Comparison of ENCODE assay signal across 19 mouse cellular contexts in the genomic region with DNA sequence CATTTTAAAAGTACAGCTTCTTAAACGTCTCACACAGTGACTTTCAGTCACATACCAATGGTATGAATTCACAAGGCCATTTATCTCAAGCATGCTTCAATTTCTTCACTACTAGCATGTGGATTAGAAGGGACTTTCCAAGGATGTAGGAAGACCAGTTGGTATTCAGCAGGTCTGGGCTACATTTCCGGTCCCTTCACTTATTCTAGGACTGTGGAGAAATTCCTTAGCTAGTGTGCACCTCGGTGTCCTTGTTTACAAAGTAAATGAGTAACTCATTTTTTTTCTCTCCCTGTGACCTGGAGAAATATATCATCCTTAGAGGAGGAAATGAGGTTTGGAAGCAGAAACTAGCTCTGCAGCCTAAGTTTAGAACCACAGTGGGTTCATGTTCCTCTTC.
A peak's percentile ranks its signal among the peaks of the same experiment; 100 is the strongest.
DNase-seq lines count a peak whose midpoint lies in the region; ATAC-seq and TF ChIP-seq lines count a peak whose summit lies in the region.
"Had no signal": no experiment of that assay in that cellular context is flagged by ENCODE, and none has a peak within 500 bp of the region (broad histone marks: within the 10 kb centered on the region; RNA-seq: fewer than 3 reads in every experiment).

No protein-coding gene starts in this region.

- no peak for TF ChIP-seq POLR2A in heart, adult 2 months (IDR thresholded peaks at IDR 0.05; ENCODE audit: insufficient read depth, low read depth, low read length)

- POLR2A ChIA-PET in Patski (lab: Charles Lee), result interaction anchor here (0.5 to 4.3 kb wide), 8 partner anchors 16 to 77 kb away, joined by 3 to 46 read pairs (median 4); no protein-coding TSS in a partner anchor

- no peak for TF ChIP-seq EP300 in heart, adult 2 months (IDR thresholded peaks at IDR 0.05; ENCODE audit: insufficient read depth, low read depth, low read length)

- no peak for TF ChIP-seq CTCF in heart, adult 2 months (IDR thresholded peaks at IDR 0.05)
- no peak for TF ChIP-seq CTCF in Patski (IDR thresholded peaks at IDR 0.05)
- no peak for TF ChIP-seq CTCF in forebrain, postnatal 0 days (IDR thresholded peaks at IDR 0.05; ENCODE audit: low read depth)

- H3K4me1 ChIP-seq in heart, embryonic 13.5 days, result peaks cover 47% of the 10 kb centered on the region
- peaks cover 1% of the 10 kb centered on the region for H3K4me1 ChIP-seq in heart, adult 2 months (ENCODE audit: control insufficient read depth, insufficient read depth, low read length)
- peaks cover 29% of the 10 kb centered on the region for H3K4me1 ChIP-seq in kidney, embryonic 14.5 days (ENCODE audit: control insufficient read depth, insufficient read depth, low read length)
- H3K4me1 ChIP-seq in limb, embryonic 10.5 days, result peaks cover 46% of the 10 kb centered on the region
- no peaks in the 10 kb centered on the region for H3K4me1 ChIP-seq in forebrain, postnatal 0 days (ENCODE audit: insufficient read depth)

- H3K9me3 ChIP-seq in heart, embryonic 13.5 days, result no peaks in the 10 kb centered on the region
- H3K9me3 ChIP-seq in kidney, embryonic 14.5 days (ENCODE audit: control insufficient read depth, low read length), result no peaks in the 10 kb centered on the region
- no peaks in the 10 kb centered on the region for H3K9me3 ChIP-seq in limb, embryonic 10.5 days (replicated peaks)
- no peaks in the 10 kb centered on the region for H3K9me3 ChIP-seq in forebrain, postnatal 0 days (ENCODE audit: low read length)
- H3K9me3 ChIP-seq: hindbrain, embryonic 12.5 days; limb, embryonic 15.5 days had no signal

- H3K79me2 ChIP-seq in heart, adult 2 months (replicated peaks; ENCODE audit: control insufficient read depth, insufficient read depth, low read length), result 0 out of 2 replicates have a peak, but pooled peaks cover 1% of the 10 kb centered on the region

- no peaks in the 10 kb centered on the region for H3K36me3 ChIP-seq in heart, embryonic 13.5 days
- peaks cover 2% of the 10 kb centered on the region; the same call in 1 of the 2 replicates for H3K36me3 ChIP-seq in heart, adult 2 months (ENCODE audit: control insufficient read depth, insufficient read depth, low read length)
- H3K36me3 ChIP-seq in kidney, embryonic 14.5 days (ENCODE audit: control insufficient read depth, insufficient read depth, low read length), result no peaks in the 10 kb centered on the region
- H3K36me3 ChIP-seq in limb, embryonic 10.5 days, result no peaks in the 10 kb centered on the region
- H3K36me3 ChIP-seq in forebrain, postnatal 0 days (ENCODE audit: insufficient read depth), result no peaks in the 10 kb centered on the region
- H3K36me3 ChIP-seq: hindbrain, embryonic 12.5 days; limb, embryonic 15.5 days had no signal

- peak overlapping the region; percentile 68 for H3K4me2 ChIP-seq in heart, embryonic 13.5 days
- no peak overlapping the region for H3K4me2 ChIP-seq in kidney, embryonic 14.5 days (replicated peaks; ENCODE audit: low read depth, low read length)
- no peak overlapping the region for H3K4me2 ChIP-seq in forebrain, postnatal 0 days (ENCODE audit: low read depth)
- H3K4me2 ChIP-seq: hindbrain, embryonic 12.5 days; limb, embryonic 15.5 days had no signal

- ATAC-seq in heart, embryonic 13.5 days (ENCODE audit: extremely low read depth, insufficient number of reproducible peaks, low FRiP score, low TSS enrichment), result no peak
- no peak for ATAC-seq in kidney, embryonic 14.5 days (ENCODE audit: low FRiP score, low TSS enrichment)
- ATAC-seq in Patski, result peak; percentile 85
- ATAC-seq in forebrain, postnatal 0 days, result no peak
- ATAC-seq: inflammation-experienced regulatory T-cells, adult 6 months had no signal

- DNase-seq in heart, adult 2 months, result no peak
- peak; percentile 23 to 61 for DNase-seq in kidney, adult 8-10 months
- peak; percentile 90 for DNase-seq in Patski (ENCODE audit: low read depth, low spot score)
- DNase-seq in limb, embryonic 10.5 days (ENCODE audit: low spot score), result no peak
- DNase-seq in forebrain, postnatal 0 days, result no peak
- DNase-seq in Muller cell, postnatal 12 days (ENCODE audit: inconsistent ontology term), result no peak
- DNase-seq: adrenal gland, postnatal 25 days; B cell, adult 2 months; gastrocnemius, adult 2 months; midbrain, embryonic 14.5 days; retina, postnatal 1 day; right cerebral cortex, postnatal 4 days; thymus, adult 2 months had no signal

- CTCF ChIA-PET in Patski (lab: Charles Lee), result interaction anchor here (0.8 to 7.1 kb wide), 20 partner anchors 9 to 253 kb away, joined by 3 to 92 read pairs (median 4); no protein-coding TSS in a partner anchor

- WGBS in heart, embryonic 13.5 days, result 30% methylated on average over 3 of the region's 3 CpGs
- WGBS in heart, adult 2 months, result 23% methylated on average over 3 of the region's 3 CpGs
- WGBS in kidney, embryonic 14.5 days, result 21% methylated on average over 3 of the region's 3 CpGs
- 61% methylated on average over 3 of the region's 3 CpGs for WGBS in limb, embryonic 10.5 days
- 78% methylated on average over 3 of the region's 3 CpGs for WGBS in forebrain, postnatal 0 days

- peak overlapping the region; percentile 44; the same call in 1 of the 2 replicates for H3K9ac ChIP-seq in heart, embryonic 13.5 days
- no peak overlapping the region for H3K9ac ChIP-seq in heart, adult 2 months (ENCODE audit: low read depth, low read length)
- no peak overlapping the region for H3K9ac ChIP-seq in kidney, embryonic 14.5 days (ENCODE audit: low read depth, low read length)
- H3K9ac ChIP-seq in forebrain, postnatal 0 days, result no peak overlapping the region
- H3K9ac ChIP-seq: hindbrain, embryonic 12.5 days; limb, embryonic 15.5 days had no signal

- H3K27me3 ChIP-seq in heart, embryonic 13.5 days (replicated peaks), result no peaks in the 10 kb centered on the region
- H3K27me3 ChIP-seq in heart, adult 2 months (ENCODE audit: control insufficient read depth, insufficient read depth, low read length), result no peaks in the 10 kb centered on the region
- no peaks in the 10 kb centered on the region for H3K27me3 ChIP-seq in kidney, embryonic 14.5 days (ENCODE audit: control insufficient read depth, insufficient read depth, low read length)
- H3K27me3 ChIP-seq in Patski, result no peaks in the 10 kb centered on the region
- H3K27me3 ChIP-seq in limb, embryonic 10.5 days (ENCODE audit: low read depth, poor library complexity, severe bottlenecking), result no peaks in the 10 kb centered on the region
- H3K27me3 ChIP-seq in forebrain, postnatal 0 days (ENCODE audit: insufficient read depth, low read length), result no peaks in the 10 kb centered on the region
- H3K27me3 ChIP-seq: limb, embryonic 15.5 days had no signal

- peak overlapping the region; percentile 59 for H3K27ac ChIP-seq in heart, embryonic 13.5 days (replicated peaks)
- no peak overlapping the region for H3K27ac ChIP-seq in heart, adult 2 months
- H3K27ac ChIP-seq in kidney, embryonic 14.5 days (ENCODE audit: low read depth, low read length), result no peak overlapping the region
- peak overlapping the region; percentile 48; the same call in 1 of the 2 replicates for H3K27ac ChIP-seq in limb, embryonic 10.5 days
- no peak overlapping the region for H3K27ac ChIP-seq in forebrain, postnatal 0 days (ENCODE audit: low read depth, low read length)
- H3K27ac ChIP-seq: gastrocnemius, adult 2 months; hindbrain, embryonic 12.5 days; limb, embryonic 15.5 days had no signal

- H3K4me3 ChIP-seq in heart, embryonic 13.5 days, result peak overlapping the region; percentile 0; the same call in 1 of the 2 replicates
- H3K4me3 ChIP-seq in heart, adult 2 months, result no peak overlapping the region
- no peak overlapping the region for H3K4me3 ChIP-seq in kidney, embryonic 14.5 days (ENCODE audit: low read length)
- H3K4me3 ChIP-seq in limb, embryonic 10.5 days, result no peak overlapping the region
- no peak overlapping the region for H3K4me3 ChIP-seq in forebrain, postnatal 0 days (ENCODE audit: low read depth, low read length)
- H3K4me3 ChIP-seq: gastrocnemius, adult 2 months; hindbrain, embryonic 12.5 days; limb, embryonic 15.5 days; myocyte had no signal

- intact Hi-C loops in heart, adult 2 months (cut with DNase I), result no loop called here

- in situ Hi-C loops in Patski (cut with MboI; ENCODE audit: low pct_unique_long_range_greater_than_20kb), result no loop called here

Comparison
In these comparisons a context has a peak if more than half of its experiments do, and no peak if none do; other contexts are left out.
1. H3K27ac ChIP-seq: peak in heart, embryonic 13.5 days (single experiment) and limb, embryonic 10.5 days (single experiment); none in heart, adult 2 months (single experiment), kidney, embryonic 14.5 days (single experiment) and forebrain, postnatal 0 days (single experiment).
2. DNase-seq: peak in kidney, adult 8-10 months (2 of 2) and Patski (single experiment); none in heart, adult 2 months (0 of 2), limb, embryonic 10.5 days (single experiment), forebrain, postnatal 0 days (single experiment) and Muller cell, postnatal 12 days (single experiment).